Mouse (Mus musculus) small intestine, adult 2 months (tissue): Measurements from ENCODE around the gene Ier2. TPM values are rescaled to one million over a fixed set of nuclear protein-coding genes. Genes with fewer than 3 reads are reported as not detected.

ENCODE experiments used
- H3K27ac ChIP-seq: fragments of 200-500 bp; 2 replicates; pipeline ENCODE4 v1.5.1; 2012; ENCODE audit warnings: low read depth, low read length, control low read depth, inconsistent platforms; ENCODE audit not compliant: insufficient read depth
- H3K27me3 ChIP-seq: fragments of 200-500 bp; 2 replicates; pipeline ENCODE4 v1.6.1; 2012; ENCODE audit warnings: mild to moderate bottlenecking, moderate library complexity, low read length, inconsistent platforms; ENCODE audit not compliant: control insufficient read depth, insufficient read depth
- H3K36me3 ChIP-seq: fragments of 200-500 bp; 2 replicates; pipeline ENCODE4 v1.6.1; 2012; ENCODE audit warnings: mild to moderate bottlenecking, low read length, control low read depth, inconsistent platforms; ENCODE audit not compliant: control insufficient read depth, insufficient read depth
- H3K4me1 ChIP-seq: fragments of 200-500 bp; 2 replicates; pipeline ENCODE4 v1.6.1; 2012; ENCODE audit warnings: low read length, inconsistent platforms, mixed read lengths; ENCODE audit not compliant: control insufficient read depth, insufficient read depth, insufficient read length
- H3K4me3 ChIP-seq: fragments of 200-500 bp; 2 replicates; pipeline ENCODE4 v1.5.1; 2012; ENCODE audit warnings: low read depth, mild to moderate bottlenecking, control low read depth, inconsistent platforms, low read length, moderate library complexity
- CTCF ChIP-seq: fragments of 200-500 bp; IDR thresholded peaks from 2 replicates; pipeline ENCODE4 v1.5.1; 2012; ENCODE audit warnings: low read depth, mild to moderate bottlenecking, control low read depth, inconsistent platforms, low read length, moderate library complexity, mixed read lengths; ENCODE audit not compliant: insufficient replicate concordance, insufficient read length; ENCODE audit errors: extremely low read depth
- POLR2A ChIP-seq: fragments of 200-500 bp; IDR thresholded peaks from 2 replicates; pipeline ENCODE4 v1.6.1; 2012; ENCODE audit warnings: low read depth, mild to moderate bottlenecking, control low read depth, inconsistent platforms, low read length, moderate library complexity
- WGBS: fragments of 180-500 bp; shearing (Covaris S2); methylation state at CpG from one replicate; pipeline ENCODE4 v1.1.7; 2018; 5-methylcytosine and 5-hydroxymethylcytosine counted together
- polyA plus RNA-seq: library from polyadenylated mRNA; depleted of rRNA; stranded (reverse); fragments of >200 nt; gene quantifications from 2 replicates; pipeline ENCODE4 v1.2.3, GENCODE M21; 2012

Ier2 gene
- polyA plus RNA-seq, 1 experiment, result 72.7 TPM

- WGBS, result 84% methylated on average over 6 of the region's 6 CpGs
- Histone ChIP-seq H3K4me3 (peak overlapping the region; percentile 39), H3K27me3 (peaks cover 29% of the 10 kb centered on the region), H3K27ac (peak overlapping the region; percentile 40; the same call in 1 of the 2 replicates), H3K36me3 (peaks cover 11% of the 10 kb centered on the region), H3K4me1 (peaks cover 31% of the 10 kb centered on the region)
- no peak for TF ChIP-seq CTCF
- TF ChIP-seq POLR2A, result no peak
Measured at GRCm38 (mm10) chr8:84702963-84703465, 40.4 kb upstream of the Ier2 start.

DNA sequence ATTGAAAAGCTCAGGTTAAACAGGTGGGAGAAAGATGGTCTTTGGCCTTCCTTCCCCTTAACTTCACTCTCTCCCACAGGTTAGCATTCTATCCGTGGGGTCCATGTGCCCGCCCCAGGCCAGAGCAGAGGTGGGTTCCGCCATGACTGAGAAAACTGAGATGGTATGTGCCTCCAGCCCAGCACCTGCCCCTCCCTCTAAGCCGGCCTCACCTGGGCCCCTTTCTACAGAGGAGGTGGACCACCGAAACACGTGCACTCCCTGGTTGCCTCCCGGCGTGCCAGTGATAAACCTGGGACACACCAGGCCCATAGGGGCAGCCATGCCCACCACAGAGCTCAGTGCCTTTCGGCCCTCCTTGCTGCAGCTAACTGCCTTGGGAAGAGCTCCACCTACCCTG, 39.9 kb upstream of the Ier2 start:
- TF ChIP-seq POLR2A, result no peak
- no peak for TF ChIP-seq CTCF
- H3K4me3 ChIP-seq, result peak overlapping the region; percentile 39
- H3K4me1 ChIP-seq, result peaks cover 27% of the 10 kb centered on the region
- 78% methylated on average over 9 of the region's 9 CpGs for WGBS
- H3K27ac ChIP-seq, result peak overlapping the region; percentile 40; the same call in 1 of the 2 replicates
- H3K36me3 ChIP-seq, result peaks cover 14% of the 10 kb centered on the region
- H3K27me3 ChIP-seq, result peaks cover 29% of the 10 kb centered on the region

- H3K27ac ChIP-seq, result peak within 1 kb of the TSS; percentile 52
- 13% methylated on average over 34 of the region's 34 CpGs for WGBS
- peaks cover 24% of the 10 kb centered on the region for H3K36me3 ChIP-seq
- H3K4me1 ChIP-seq, result peaks cover 18% of the 10 kb centered on the region
- TF ChIP-seq CTCF, result no peak
- peak; percentile 37; the same call in 1 of the 2 replicates for TF ChIP-seq POLR2A
- H3K27me3 ChIP-seq, result peaks cover 16% of the 10 kb centered on the region
- H3K4me3 ChIP-seq, result peak within 1 kb of the TSS; percentile 40
Measured at GRCm38 (mm10) chr8:84700941-84701911, 38.6 kb upstream of the Ier2 start, which contains the start of gene Lyl1. Lyl1 (plus strand) TSS chr8:84701457.

DNA sequence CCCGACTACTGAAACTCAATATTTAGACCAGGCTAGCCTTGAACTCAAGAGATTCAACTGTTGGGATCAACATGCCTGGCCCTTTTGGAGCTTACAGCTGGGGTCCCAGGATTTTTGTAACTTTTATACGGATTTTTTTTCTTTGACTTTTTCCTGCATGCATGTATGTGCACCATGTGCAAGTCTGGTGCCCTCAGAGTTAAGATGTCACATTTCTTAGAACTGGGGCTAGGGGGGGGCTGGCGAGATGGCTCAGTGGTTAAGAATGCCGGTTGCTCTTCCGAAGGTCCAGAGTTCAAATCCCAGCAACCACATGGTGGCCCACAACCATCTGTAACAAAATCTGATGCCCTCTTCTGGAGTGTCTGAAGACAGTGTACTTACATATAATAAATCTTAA, 37.9 kb upstream of the Ier2 start:
- Histone ChIP-seq H3K4me3 (no peak overlapping the region), H3K36me3 (peaks cover 26% of the 10 kb centered on the region), H3K27ac (0 out of 2 replicates have a peak overlapping the region, but pooled peaks have one; percentile 31), H3K4me1 (peaks cover 16% of the 10 kb centered on the region), H3K27me3 (peaks cover 12% of the 10 kb centered on the region)
- TF ChIP-seq POLR2A (no peak), CTCF (no peak)
- 76% methylated on average over 5 of the region's 5 CpGs for WGBS

DNA sequence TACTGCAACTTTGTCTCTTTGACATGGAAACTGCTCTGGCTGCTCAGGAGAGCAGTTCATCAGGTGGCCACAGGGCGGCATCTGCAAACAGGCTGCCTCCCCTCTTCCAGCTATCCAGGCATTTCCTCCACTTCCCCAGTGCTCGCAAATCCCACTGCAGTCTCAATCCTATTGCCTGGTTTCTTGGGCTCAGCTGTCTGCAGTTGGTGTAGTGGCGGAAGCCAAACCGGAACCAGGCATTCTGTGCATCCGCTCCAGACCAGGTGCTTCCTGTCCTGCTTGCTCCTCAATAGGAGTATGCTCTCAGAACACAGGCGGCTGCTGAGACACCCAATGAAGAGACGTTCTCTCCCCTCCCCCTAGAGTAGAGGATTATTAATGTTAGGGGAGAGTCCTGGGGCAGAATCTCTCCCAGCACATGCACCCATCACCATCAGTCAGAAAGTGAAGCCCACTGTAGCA, 37.2 kb upstream of the Ier2 start:
- H3K27ac ChIP-seq, result peak overlapping the region; percentile 31; the same call in 1 of the 2 replicates
- TF ChIP-seq CTCF, result peak; percentile 73; the same call in 1 of the 2 replicates
- no peak for TF ChIP-seq POLR2A

GRCm38 (mm10) chr8:84698929-84699401, 36.3 kb upstream of the Ier2 start:
- H3K4me1 ChIP-seq, result peaks cover 10% of the 10 kb centered on the region; the same call in 1 of the 2 replicates
- no peak overlapping the region for H3K4me3 ChIP-seq
- H3K36me3 ChIP-seq, result peaks cover 28% of the 10 kb centered on the region
- peak overlapping the region; percentile 8; the same call in 1 of the 2 replicates for H3K27ac ChIP-seq
- no peaks in the 10 kb centered on the region for H3K27me3 ChIP-seq
- 76% methylated on average over 9 of the region's 9 CpGs for WGBS
- TF ChIP-seq CTCF, result no peak
- no peak for TF ChIP-seq POLR2A

More for the DNA sequence above, 37.2 kb upstream of the Ier2 start:
- H3K27me3 ChIP-seq, result peaks cover 5% of the 10 kb centered on the region; the same call in 1 of the 2 replicates
- H3K4me3 ChIP-seq, result no peak overlapping the region
- H3K36me3 ChIP-seq, result peaks cover 26% of the 10 kb centered on the region
- H3K4me1 ChIP-seq, result peaks cover 12% of the 10 kb centered on the region; the same call in 1 of the 2 replicates
- WGBS, result 61% methylated on average over 7 of the region's 7 CpGs
